Mouse (Mus musculus) C2C12 (cell line): ENCODE data around the gene Kctd17.

ENCODE experiments used
- CEBPB ChIP-seq: IDR thresholded peaks from one replicate; pipeline ENCODE4 v1.6.1; 2011; ENCODE audit warnings: low read depth, mild to moderate bottlenecking, control low read depth, moderate library complexity
- CTCF ChIP-seq: IDR thresholded peaks from one replicate; pipeline ENCODE4 v1.5.1; 2011; ENCODE audit not compliant: control insufficient read depth, insufficient read depth, insufficient read length
- FOSL1 ChIP-seq: IDR thresholded peaks from one replicate; pipeline ENCODE4 v1.8.0; 2011; ENCODE audit warnings: mild to moderate bottlenecking, low read length; ENCODE audit not compliant: poor library complexity, insufficient read depth, severe bottlenecking
- MYOD1 ChIP-seq: IDR thresholded peaks from one replicate; pipeline ENCODE4 v1.6.1; 2011; ENCODE audit warnings: low read depth; ENCODE audit not compliant: control insufficient read depth, insufficient read length
- MYOG ChIP-seq: IDR thresholded peaks from one replicate; pipeline ENCODE4 v1.6.1; 2011; ENCODE audit not compliant: control insufficient read depth, insufficient read length; ENCODE audit errors: extremely low read depth
- USF1 ChIP-seq: IDR thresholded peaks from one replicate; pipeline ENCODE4 v1.6.1; 2011; ENCODE audit warnings: low read depth, mild to moderate bottlenecking, control low read depth, moderate library complexity

GRCm38 (mm10) chr15:78405517-78406211 is 22.7 kb upstream of the Kctd17 start, which contains the start of gene Tst:
- TF ChIP-seq MYOD1 (no peak), MYOG (no peak), CTCF (no peak), CEBPB (no peak), USF1 (no peak), FOSL1 (no peak)
